Mouse (Mus musculus) heart, adult 2 months (tissue): Measurements from ENCODE around the gene Ctrb1.

Experiments
- CTCF ChIP-seq: fragments of 200-600 bp; IDR thresholded peaks from 2 replicates; pipeline ENCODE4 v1.8.1; 2022; ENCODE audit warnings: antibody characterized with exemption, mild to moderate bottlenecking, moderate library complexity
- EP300 ChIP-seq: fragments of 200-500 bp; IDR thresholded peaks from 2 replicates; pipeline ENCODE4 v1.6.1; 2011; ENCODE audit warnings: low read depth, low read length, control low read depth; ENCODE audit not compliant: insufficient read depth

DNA sequence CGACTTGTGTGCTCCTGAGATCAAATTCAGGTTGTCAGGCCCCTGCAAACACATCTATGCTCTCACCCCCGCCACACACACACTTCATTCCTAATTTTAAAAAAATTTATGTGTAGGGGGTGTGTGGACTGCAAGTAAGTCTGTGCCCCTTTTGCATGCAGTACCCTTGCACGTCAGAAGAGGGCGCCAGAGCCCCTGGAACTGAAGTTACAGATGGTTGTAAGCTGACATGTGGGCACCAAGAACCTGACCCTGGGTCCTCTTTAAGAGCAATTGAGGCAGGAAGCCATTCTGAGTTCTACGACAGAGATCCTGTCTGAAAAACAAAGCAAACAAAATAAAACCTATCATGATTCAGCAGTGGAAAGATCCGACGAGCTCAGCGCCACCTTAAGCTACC, 14.6 kb downstream of the Ctrb1 start:
- no peak for TF ChIP-seq EP300
- peak; percentile 61 for TF ChIP-seq CTCF
